Mouse (Mus musculus): ENCODE data around the gene Epb41. TPM values are rescaled to one million over a fixed set of nuclear protein-coding genes. Genes with fewer than 3 reads are reported as not detected.

Gene Epb41
- polyA plus RNA-seq, 1 experiment from 2014 or later: 208 TPM

DNA sequence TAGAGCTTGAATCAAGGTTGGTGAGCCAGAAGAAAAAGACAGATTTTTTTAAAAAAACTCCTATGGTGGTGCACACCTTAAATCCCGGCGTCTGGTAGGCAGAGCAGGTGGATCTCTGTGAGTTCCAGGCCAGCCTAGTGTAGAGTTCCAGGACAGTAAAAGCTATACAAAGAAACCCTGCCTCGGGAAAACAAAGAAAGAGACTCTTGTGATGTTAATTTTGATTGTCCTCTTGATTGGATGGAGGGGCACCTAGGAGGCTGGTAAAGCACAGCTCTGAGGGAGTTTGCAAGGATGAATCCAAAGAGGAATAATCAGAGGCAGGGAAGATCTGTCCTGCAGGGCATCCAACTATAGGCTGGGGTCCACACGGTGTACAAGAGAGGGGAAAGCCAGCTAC is 56.6 kb downstream of the Epb41 start:
- no peak overlapping the region for H3K27ac ChIP-seq (ENCODE audit: low read depth, low read length)
- H3K4me1 ChIP-seq (replicated peaks; ENCODE audit: control insufficient read depth, insufficient read depth, low read length): 0 out of 2 replicates have a peak, but pooled peaks cover 2% of the 10 kb centered on the region
- H3K4me3 ChIP-seq (ENCODE audit: low read depth, low read length): no peak overlapping the region
- 18% methylated on average over 4 of the region's 4 CpGs for WGBS
- no peak for ATAC-seq (ENCODE audit: low FRiP score)
- H3K4me2 ChIP-seq (replicated peaks; ENCODE audit: low read depth, low read length): no peak overlapping the region
- H3K9ac ChIP-seq (ENCODE audit: low read depth, low read length): no peak overlapping the region
- H3K36me3 ChIP-seq (ENCODE audit: control insufficient read depth, insufficient read depth, low read length): no peaks in the 10 kb centered on the region
- no peak for DNase-seq (ENCODE audit: low spot score)
- H3K27me3 ChIP-seq (ENCODE audit: control insufficient read depth, insufficient read depth, low read length): no peaks in the 10 kb centered on the region
- H3K9me3 ChIP-seq (ENCODE audit: control insufficient read depth, low read length): no peaks in the 10 kb centered on the region

DNA sequence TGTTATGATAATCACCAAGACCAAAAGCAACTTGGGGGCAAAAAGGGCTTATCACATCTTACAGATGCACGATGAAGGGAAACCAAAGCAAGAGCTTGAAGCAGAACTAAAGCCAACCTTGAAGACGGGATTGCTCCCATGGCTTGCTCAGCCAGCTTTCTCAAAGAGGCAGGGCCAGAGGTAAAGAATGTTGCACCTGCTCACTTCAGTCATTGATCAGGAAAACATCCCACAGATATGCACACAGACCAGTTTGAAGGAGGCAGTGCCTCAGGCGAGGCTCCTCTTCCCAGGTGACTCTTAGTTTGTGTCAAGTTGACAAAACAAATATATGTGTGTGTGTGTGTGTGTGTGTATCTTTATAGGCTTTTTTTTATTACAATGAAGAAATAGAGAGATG is 59.7 kb downstream of the Epb41 start:
- DNase-seq (ENCODE audit: low spot score) (no peak), ATAC-seq (ENCODE audit: low FRiP score) (no peak)
- H3K9me3 ChIP-seq (ENCODE audit: control insufficient read depth, low read length): no peaks in the 10 kb centered on the region
- H3K9ac ChIP-seq (ENCODE audit: low read depth, low read length): no peak overlapping the region
- H3K4me3 ChIP-seq (ENCODE audit: low read depth, low read length): no peak overlapping the region
- no peak overlapping the region for H3K27ac ChIP-seq (ENCODE audit: low read depth, low read length)
- H3K4me1 ChIP-seq (replicated peaks; ENCODE audit: control insufficient read depth, insufficient read depth, low read length): 0 out of 2 replicates have a peak, but pooled peaks cover 2% of the 10 kb centered on the region
- no peak overlapping the region for H3K4me2 ChIP-seq (replicated peaks; ENCODE audit: low read depth, low read length)
- 68% methylated on average over 3 of the region's 3 CpGs for WGBS
- H3K36me3 ChIP-seq (ENCODE audit: control insufficient read depth, insufficient read depth, low read length): no peaks in the 10 kb centered on the region
- no peaks in the 10 kb centered on the region for H3K27me3 ChIP-seq (ENCODE audit: control insufficient read depth, insufficient read depth, low read length)

DNA sequence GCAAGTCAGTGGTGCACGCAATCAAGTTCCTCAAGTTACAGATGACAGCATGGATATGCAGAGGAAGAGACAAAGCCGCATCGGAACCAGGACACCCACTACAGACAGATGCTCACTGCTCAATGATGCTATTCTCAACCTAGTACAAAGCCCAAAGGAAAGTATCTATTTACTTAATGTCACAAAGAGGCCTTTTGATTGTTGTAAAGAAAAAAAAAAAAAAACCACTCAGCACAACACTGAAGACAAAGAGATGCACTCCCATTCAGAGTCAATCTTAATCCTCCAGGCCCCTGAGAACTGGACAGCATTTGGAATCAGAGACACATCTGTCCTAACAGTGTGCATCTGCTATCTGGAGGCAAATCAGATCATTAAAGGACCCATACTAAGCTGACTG is 63.5 kb downstream of the Epb41 start:
- H3K9me3 ChIP-seq (ENCODE audit: control insufficient read depth, low read length): no peaks in the 10 kb centered on the region
- peak overlapping the region; percentile 47; the same call in 1 of the 2 replicates for H3K27ac ChIP-seq (ENCODE audit: low read depth, low read length)
- no peaks in the 10 kb centered on the region for H3K4me1 ChIP-seq (replicated peaks; ENCODE audit: control insufficient read depth, insufficient read depth, low read length)
- no peaks in the 10 kb centered on the region for H3K27me3 ChIP-seq (ENCODE audit: control insufficient read depth, insufficient read depth, low read length)
- no peaks in the 10 kb centered on the region for H3K36me3 ChIP-seq (ENCODE audit: control insufficient read depth, insufficient read depth, low read length)
- no peak overlapping the region for H3K4me2 ChIP-seq (replicated peaks; ENCODE audit: low read depth, low read length)
- H3K9ac ChIP-seq (ENCODE audit: low read depth, low read length): no peak overlapping the region
- DNase-seq (ENCODE audit: low spot score) (no peak), ATAC-seq (ENCODE audit: low FRiP score) (no peak)
- WGBS: 57% methylated on average over 3 of the region's 3 CpGs
- no peak overlapping the region for H3K4me3 ChIP-seq (ENCODE audit: low read depth, low read length)

DNA sequence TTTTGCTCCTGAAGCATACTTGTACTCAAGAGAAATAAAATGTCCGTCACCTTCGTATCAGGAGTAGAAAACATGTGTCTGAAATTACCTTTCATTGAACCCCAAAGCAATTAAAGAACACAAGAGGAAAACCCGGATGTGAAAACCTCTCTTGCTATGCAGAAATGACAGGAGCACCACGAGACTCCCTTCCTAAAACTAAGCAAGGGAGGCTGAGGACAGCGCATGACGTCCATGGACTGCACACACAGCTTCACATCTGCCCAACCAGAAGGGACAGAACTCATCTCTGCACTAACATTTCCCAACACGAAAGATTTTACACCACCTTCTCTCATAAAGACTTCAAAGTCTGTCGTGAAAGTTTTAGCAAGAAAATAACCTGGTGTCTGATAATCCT is 64.7 kb downstream of the Epb41 start:
- no peak overlapping the region for H3K9ac ChIP-seq (ENCODE audit: low read depth, low read length)
- no peaks in the 10 kb centered on the region for H3K4me1 ChIP-seq (replicated peaks; ENCODE audit: control insufficient read depth, insufficient read depth, low read length)
- H3K4me3 ChIP-seq (ENCODE audit: low read depth, low read length): no peak overlapping the region
- 85% methylated on average over 8 of the region's 8 CpGs for whole genome bisulfite sequencing
- no peak for DNase-seq (ENCODE audit: low spot score)
- H3K9me3 ChIP-seq (ENCODE audit: control insufficient read depth, low read length): no peaks in the 10 kb centered on the region
- no peak overlapping the region for H3K27ac ChIP-seq (ENCODE audit: low read depth, low read length)
- no peak overlapping the region for H3K4me2 ChIP-seq (replicated peaks; ENCODE audit: low read depth, low read length)
- ATAC-seq (ENCODE audit: low FRiP score): no peak
- no peaks in the 10 kb centered on the region for H3K27me3 ChIP-seq (ENCODE audit: control insufficient read depth, insufficient read depth, low read length)
- H3K36me3 ChIP-seq (ENCODE audit: control insufficient read depth, insufficient read depth, low read length): no peaks in the 10 kb centered on the region

DNA sequence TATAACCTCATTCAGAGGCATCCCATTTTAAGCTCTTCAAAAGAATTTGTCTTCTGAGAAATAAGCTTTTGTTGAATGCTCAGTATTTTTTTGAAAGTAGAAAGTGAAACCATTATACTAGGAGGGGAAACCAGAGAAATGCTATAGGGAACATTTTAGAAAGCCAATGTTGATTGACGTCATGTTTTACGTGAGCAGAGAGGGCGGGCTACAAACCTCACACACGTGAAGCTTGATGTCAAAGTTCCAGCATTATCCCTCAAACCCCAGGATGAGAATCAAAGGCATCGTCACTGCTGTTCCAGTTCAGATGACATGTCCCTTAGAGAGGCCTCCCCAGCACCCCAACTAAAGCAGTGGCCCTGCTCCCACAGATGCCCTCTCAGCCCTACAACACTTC is 66.9 kb downstream of the Epb41 start:
- Histone ChIP-seq H3K9ac (ENCODE audit: low read depth, low read length) (no peak overlapping the region), H3K27me3 (ENCODE audit: control insufficient read depth, insufficient read depth, low read length) (no peaks in the 10 kb centered on the region), H3K9me3 (ENCODE audit: control insufficient read depth, low read length) (no peaks in the 10 kb centered on the region), H3K27ac (ENCODE audit: low read depth, low read length) (no peak overlapping the region), H3K4me1 (replicated peaks; ENCODE audit: control insufficient read depth, insufficient read depth, low read length) (no peaks in the 10 kb centered on the region), H3K36me3 (ENCODE audit: control insufficient read depth, insufficient read depth, low read length) (peaks cover 5% of the 10 kb centered on the region; the same call in 1 of the 2 replicates), H3K4me2 (replicated peaks; ENCODE audit: low read depth, low read length) (no peak overlapping the region), H3K4me3 (ENCODE audit: low read depth, low read length) (no peak overlapping the region)
- DNase-seq (ENCODE audit: low spot score) (no peak), ATAC-seq (ENCODE audit: low FRiP score) (no peak)
- 84% methylated on average over 5 of the region's 5 CpGs for WGBS

DNA sequence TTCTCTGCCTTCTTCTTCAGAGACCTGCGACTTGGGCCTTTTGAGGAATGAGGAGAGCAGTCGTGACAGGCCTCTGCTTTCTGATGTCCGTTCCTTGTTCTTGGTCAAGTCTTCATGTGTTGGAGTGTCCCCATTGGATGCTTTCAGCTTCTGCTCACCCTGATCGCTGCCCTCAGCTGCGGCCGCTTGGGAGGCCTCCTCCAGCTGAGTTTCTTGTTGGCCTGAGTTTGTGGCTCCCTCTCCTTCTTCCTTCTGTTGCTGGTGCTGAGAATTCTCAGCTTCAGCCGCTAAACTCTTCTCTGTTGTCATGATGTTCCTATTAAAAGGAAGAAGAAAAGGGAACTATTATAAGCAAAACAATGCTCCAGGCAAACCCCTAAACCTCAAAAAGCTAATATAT is 68.0 kb downstream of the Epb41 start:
- no peak overlapping the region for H3K4me2 ChIP-seq (replicated peaks; ENCODE audit: low read depth, low read length)
- no peaks in the 10 kb centered on the region for H3K9me3 ChIP-seq (ENCODE audit: control insufficient read depth, low read length)
- no peak overlapping the region for H3K27ac ChIP-seq (ENCODE audit: low read depth, low read length)
- WGBS: 89% methylated on average over 7 of the region's 7 CpGs
- peaks cover 5% of the 10 kb centered on the region; the same call in 1 of the 2 replicates for H3K36me3 ChIP-seq (ENCODE audit: control insufficient read depth, insufficient read depth, low read length)
- ATAC-seq (ENCODE audit: low FRiP score): no peak
- H3K9ac ChIP-seq (ENCODE audit: low read depth, low read length): no peak overlapping the region
- no peaks in the 10 kb centered on the region for H3K4me1 ChIP-seq (replicated peaks; ENCODE audit: control insufficient read depth, insufficient read depth, low read length)
- no peak overlapping the region for H3K4me3 ChIP-seq (ENCODE audit: low read depth, low read length)
- no peak for DNase-seq (ENCODE audit: low spot score)
- no peaks in the 10 kb centered on the region for H3K27me3 ChIP-seq (ENCODE audit: control insufficient read depth, insufficient read depth, low read length)

DNA sequence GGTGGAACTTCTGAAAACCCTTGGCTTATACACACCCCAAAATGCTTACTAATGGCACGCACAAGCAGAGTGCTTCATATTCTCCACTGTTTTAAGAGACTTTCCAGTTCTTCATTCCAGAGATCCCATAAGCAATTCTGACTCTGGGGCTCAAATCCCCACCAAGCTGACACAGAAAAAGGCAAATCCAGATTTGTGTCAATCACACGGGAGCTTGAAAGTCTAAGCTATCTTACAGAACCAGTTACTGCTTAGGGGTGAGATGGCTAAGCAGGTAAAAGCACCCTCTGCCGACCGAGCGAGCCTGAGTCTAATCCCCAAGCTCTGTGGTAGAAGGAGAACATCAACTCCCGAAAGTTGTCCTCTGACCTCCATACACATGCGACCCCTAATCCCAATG is 76.5 kb downstream of the Epb41 start:
- H3K27me3 ChIP-seq (ENCODE audit: control insufficient read depth, insufficient read depth, low read length): no peaks in the 10 kb centered on the region
- H3K4me3 ChIP-seq (ENCODE audit: low read depth, low read length): no peak overlapping the region
- ATAC-seq (ENCODE audit: low FRiP score) (no peak), DNase-seq (ENCODE audit: low spot score) (no peak)
- no peak overlapping the region for H3K27ac ChIP-seq (ENCODE audit: low read depth, low read length)
- no peaks in the 10 kb centered on the region for H3K9me3 ChIP-seq (ENCODE audit: control insufficient read depth, low read length)
- no peak overlapping the region for H3K9ac ChIP-seq (ENCODE audit: low read depth, low read length)
- no peak overlapping the region for H3K4me2 ChIP-seq (replicated peaks; ENCODE audit: low read depth, low read length)
- 90% methylated on average over 7 of the region's 7 CpGs for WGBS
- peaks cover 2% of the 10 kb centered on the region; the same call in 1 of the 2 replicates for H3K36me3 ChIP-seq (ENCODE audit: control insufficient read depth, insufficient read depth, low read length)
- H3K4me1 ChIP-seq (replicated peaks; ENCODE audit: control insufficient read depth, insufficient read depth, low read length): no peaks in the 10 kb centered on the region

DNA sequence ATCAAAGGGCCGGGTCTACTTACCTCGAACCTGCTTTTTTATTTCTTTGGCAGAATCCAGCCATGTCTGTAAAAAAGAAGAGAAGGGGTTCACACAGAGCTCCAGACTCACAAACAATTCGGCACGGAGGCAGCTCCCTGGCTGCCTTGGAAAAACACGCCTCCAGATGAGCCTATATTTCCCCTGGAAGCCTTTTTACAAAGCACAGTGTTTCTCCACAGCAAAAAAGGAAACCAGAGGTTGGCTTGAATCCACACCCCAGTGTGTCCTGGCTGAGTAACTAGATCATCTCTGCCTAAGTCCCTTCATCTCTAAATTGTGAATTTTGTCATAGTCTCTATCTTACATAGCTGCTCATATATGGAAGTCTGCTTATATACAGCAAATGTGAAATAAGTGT is 77.6 kb downstream of the Epb41 start:
- Histone ChIP-seq H3K4me2 (replicated peaks; ENCODE audit: low read depth, low read length) (no peak overlapping the region), H3K4me3 (ENCODE audit: low read depth, low read length) (no peak overlapping the region), H3K27ac (ENCODE audit: low read depth, low read length) (no peak overlapping the region), H3K4me1 (replicated peaks; ENCODE audit: control insufficient read depth, insufficient read depth, low read length) (no peaks in the 10 kb centered on the region), H3K9me3 (ENCODE audit: control insufficient read depth, low read length) (no peaks in the 10 kb centered on the region), H3K9ac (ENCODE audit: low read depth, low read length) (no peak overlapping the region), H3K27me3 (ENCODE audit: control insufficient read depth, insufficient read depth, low read length) (no peaks in the 10 kb centered on the region), H3K36me3 (ENCODE audit: control insufficient read depth, insufficient read depth, low read length) (peaks cover 2% of the 10 kb centered on the region; the same call in 1 of the 2 replicates)
- 87% methylated on average over 5 of the region's 5 CpGs for WGBS
- no peak for DNase-seq (ENCODE audit: low spot score)
- ATAC-seq (ENCODE audit: low FRiP score): no peak

DNA sequence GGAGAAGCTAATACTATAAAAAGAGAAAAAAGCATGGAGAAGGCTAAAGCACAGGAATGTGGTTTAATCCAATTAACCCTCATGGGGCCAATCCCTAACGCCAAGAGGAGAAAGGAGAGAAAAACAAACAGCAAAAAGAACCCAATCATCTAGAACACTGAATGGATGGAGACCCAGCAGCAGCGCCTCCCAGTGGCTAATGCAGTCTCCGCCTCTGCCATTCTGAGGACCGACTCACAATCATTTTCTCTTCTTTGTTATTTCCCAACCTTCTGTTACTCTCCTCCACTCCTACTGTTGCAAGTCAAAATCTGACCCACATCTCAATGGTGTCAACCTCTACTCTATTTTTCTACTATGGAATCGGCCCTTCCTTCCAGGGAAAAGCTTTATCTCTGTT is 78.1 kb downstream of the Epb41 start:
- Histone ChIP-seq H3K9ac (ENCODE audit: low read depth, low read length) (no peak overlapping the region), H3K4me3 (ENCODE audit: low read depth, low read length) (no peak overlapping the region), H3K4me1 (replicated peaks; ENCODE audit: control insufficient read depth, insufficient read depth, low read length) (no peaks in the 10 kb centered on the region), H3K4me2 (replicated peaks; ENCODE audit: low read depth, low read length) (no peak overlapping the region), H3K36me3 (ENCODE audit: control insufficient read depth, insufficient read depth, low read length) (peaks cover 2% of the 10 kb centered on the region; the same call in 1 of the 2 replicates), H3K27me3 (ENCODE audit: control insufficient read depth, insufficient read depth, low read length) (no peaks in the 10 kb centered on the region), H3K9me3 (ENCODE audit: control insufficient read depth, low read length) (no peaks in the 10 kb centered on the region), H3K27ac (ENCODE audit: low read depth, low read length) (no peak overlapping the region)
- peak; percentile 29 for DNase-seq (ENCODE audit: low spot score)
- 55% methylated on average over 5 of the region's 5 CpGs for WGBS
- no peak for ATAC-seq (ENCODE audit: low FRiP score)

Measured in hindbrain, embryonic 11.5 days (tissue).